Mouse (Mus musculus) megakaryocyte, embryonic 14.5 days (primary cell): ENCODE data around the gene Ctnnbip1.

Experiments
- FLI1 ChIP-seq: IDR thresholded peaks from 2 replicates; pipeline ENCODE4 v1.6.1; 2012; ENCODE audit warnings: low read length, inconsistent platforms, mixed read lengths
- GATA1 ChIP-seq: IDR thresholded peaks from 3 replicates; pipeline ENCODE4 v1.6.1; 2012; ENCODE audit warnings: mixed read lengths, low read length, inconsistent platforms, borderline replicate concordance

GRCm38 (mm10) chr4:149511221-149511646, 6.8 kb upstream of the Ctnnbip1 start:
- no peak for TF ChIP-seq GATA1
- no peak for TF ChIP-seq FLI1
